11 mouse cellular contexts compared by ENCODE assay signal in the genomic region with DNA sequence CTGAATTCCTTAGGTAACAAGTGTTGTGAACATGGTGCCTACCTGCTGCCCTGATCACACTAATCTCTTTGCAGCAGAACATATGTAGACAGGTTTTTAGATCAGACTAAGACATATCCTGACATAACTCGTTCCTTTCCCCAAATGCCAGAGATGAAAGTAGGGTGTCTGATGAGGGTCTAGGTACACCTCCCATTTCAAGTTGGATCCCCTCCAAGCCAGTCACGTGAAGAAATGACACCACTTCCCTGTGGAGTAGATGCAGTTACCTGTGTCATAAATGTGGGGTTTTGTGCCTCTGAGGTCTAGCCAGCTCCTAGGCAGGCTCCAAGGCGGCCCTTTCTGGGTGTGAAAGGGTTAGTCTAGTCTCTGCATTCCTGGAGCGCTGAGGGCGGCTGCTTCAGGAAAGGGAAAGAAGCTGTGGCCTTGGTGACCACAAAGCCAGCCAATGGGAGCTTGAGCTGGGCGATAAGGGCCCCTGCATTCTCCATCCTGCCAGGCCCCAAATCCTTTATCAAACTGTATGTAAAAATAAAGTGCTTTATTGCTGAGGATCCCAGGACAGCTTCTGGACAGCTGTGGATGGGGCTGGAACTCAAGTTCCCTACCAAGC. TPM values are rescaled to one million over a fixed set of nuclear protein-coding genes. Genes with fewer than 3 reads are reported as not detected.
DNase-seq lines count a peak whose midpoint lies in the region; ATAC-seq and TF ChIP-seq lines count a peak whose summit lies in the region.
"Had no signal": no experiment of that assay in that cellular context is flagged by ENCODE, and none has a peak within 500 bp of the region (broad histone marks: within the 10 kb centered on the region; RNA-seq: fewer than 3 reads in every experiment).

No protein-coding gene starts in this region.

- H3K4me3 ChIP-seq in heart, adult 2 months = no peak overlapping the region
- H3K4me3 ChIP-seq in megakaryocyte, embryonic 14.5 days (replicated peaks) = peak overlapping the region; percentile 79
- no peak overlapping the region for H3K4me3 ChIP-seq in stomach, embryonic 15.5 days (replicated peaks)
- H3K4me3 ChIP-seq: embryonic facial prominence, embryonic 15.5 days; limb, embryonic 15.5 days had no signal

- ATAC-seq in megakaryocyte, adult 5-6 weeks (ENCODE audit: poor library complexity, severe bottlenecking) = no peak
- ATAC-seq in hematopoietic stem cell, adult 5-6 weeks (replicated peaks in 1 of 2; ENCODE audit: insufficient read depth in 1 of 2, low FRiP score in 2 of 2, low TSS enrichment in 1 of 2, low read depth in 1 of 2, poor library complexity in 2 of 2, severe bottlenecking in 2 of 2) = peak; percentile 23 to 47; a peak in 1 of 4 replicates
- peak; percentile 54 for ATAC-seq in stomach, embryonic 15.5 days (ENCODE audit: insufficient read depth, low FRiP score, low read depth)

- no peak for TF ChIP-seq EP300 in heart, adult 2 months (IDR thresholded peaks at IDR 0.05; ENCODE audit: insufficient read depth, low read depth, low read length)

- no peaks in the 10 kb centered on the region for H3K27me3 ChIP-seq in heart, adult 2 months (ENCODE audit: control insufficient read depth, insufficient read depth, low read length)
- H3K27me3 ChIP-seq in megakaryocyte, embryonic 14.5 days (replicated peaks) = peaks cover 2% of the 10 kb centered on the region
- no peaks in the 10 kb centered on the region for H3K27me3 ChIP-seq in stomach, embryonic 15.5 days (replicated peaks)
- H3K27me3 ChIP-seq: embryonic facial prominence, embryonic 15.5 days; limb, embryonic 15.5 days had no signal

- WGBS in heart, adult 2 months = 6% methylated on average over 6 of the region's 6 CpGs
- 12% methylated on average over 6 of the region's 6 CpGs for WGBS in stomach, embryonic 15.5 days

- no peak for TF ChIP-seq CTCF in heart, adult 2 months (IDR thresholded peaks at IDR 0.05)

- no peak overlapping the region for H3K27ac ChIP-seq in heart, adult 2 months
- H3K27ac ChIP-seq in stomach, embryonic 15.5 days = no peak overlapping the region
- H3K27ac ChIP-seq: embryonic facial prominence, embryonic 15.5 days; limb, embryonic 15.5 days had no signal

- intact Hi-C loops in heart, adult 2 months (cut with DNase I) = no loop called here

- peak; percentile 93 for DNase-seq in heart, adult 11 months
- DNase-seq in heart, adult 2 months = no peak
- DNase-seq in urinary bladder, adult 18-20 months (ENCODE audit: low spot score in 2 of 2) = no peak
- DNase-seq in T-cell, adult 2 months (ENCODE audit: low spot score) = no peak

- no peaks in the 10 kb centered on the region; the same call in 1 of the 2 replicates for H3K9me3 ChIP-seq in megakaryocyte, embryonic 14.5 days
- H3K9me3 ChIP-seq in stomach, embryonic 15.5 days = no peaks in the 10 kb centered on the region
- H3K9me3 ChIP-seq: embryonic facial prominence, embryonic 15.5 days; limb, embryonic 15.5 days had no signal

- no peak overlapping the region for H3K9ac ChIP-seq in heart, adult 2 months (ENCODE audit: low read depth, low read length)
- no peak overlapping the region for H3K9ac ChIP-seq in stomach, embryonic 15.5 days
- H3K9ac ChIP-seq: embryonic facial prominence, embryonic 15.5 days; limb, embryonic 15.5 days had no signal

- peak overlapping the region; percentile 11 for H3K4me2 ChIP-seq in stomach, embryonic 15.5 days
- H3K4me2 ChIP-seq: embryonic facial prominence, embryonic 15.5 days; limb, embryonic 15.5 days had no signal

- TF ChIP-seq POLR2A in heart, adult 2 months (IDR thresholded peaks at IDR 0.05; ENCODE audit: insufficient read depth, low read depth, low read length) = no peak

- H3K79me2 ChIP-seq in heart, adult 2 months (replicated peaks; ENCODE audit: control insufficient read depth, insufficient read depth, low read length) = no peaks in the 10 kb centered on the region

- no peaks in the 10 kb centered on the region for H3K36me3 ChIP-seq in heart, adult 2 months (ENCODE audit: control insufficient read depth, insufficient read depth, low read length)
- peaks cover 50% of the 10 kb centered on the region for H3K36me3 ChIP-seq in megakaryocyte, embryonic 14.5 days (replicated peaks; ENCODE audit: low read length)
- peaks cover 16% of the 10 kb centered on the region for H3K36me3 ChIP-seq in stomach, embryonic 15.5 days

- H3K4me1 ChIP-seq in heart, adult 2 months (ENCODE audit: control insufficient read depth, insufficient read depth, low read length) = peaks cover 2% of the 10 kb centered on the region; the same call in 1 of the 2 replicates
- peaks cover 93% of the 10 kb centered on the region for H3K4me1 ChIP-seq in megakaryocyte, embryonic 14.5 days
- H3K4me1 ChIP-seq in stomach, embryonic 15.5 days = no peaks in the 10 kb centered on the region

RNA-seq across cellular contexts. Expression of a gene that starts 11.9 kb away (rescaled TPM):
- 100 to 1,000 TPM; 138 to 153 TPM for total RNA-seq in heart, adult 2 months (2021)
- polyA plus RNA-seq in heart, adult 2 months (2012; rRNA removed) = 74.5 and 85.8 TPM in 2 replicates
- polyA plus RNA-seq in megakaryocyte, embryonic 14.5 days (2012; ENCODE audit: insufficient read depth, low replicate concordance) = 21.3 and 90.4 TPM in 2 replicates
- 45.5 and 61.6 TPM in 2 replicates for total RNA-seq in megakaryocyte, adult 5-6 weeks (2015)
- 166 and 169 TPM in 2 replicates for total RNA-seq in megakaryocyte, adult 5-6 weeks (2017)
- total RNA-seq in hematopoietic stem cell, adult 5-6 weeks (2017) = 201 and 244 TPM in 2 replicates
- polyA plus RNA-seq in stomach, embryonic 15.5 days (2015; fragmentation: Nextera tagmentation; extraction: Ambion mirVana) = 206 and 228 TPM in 2 replicates

RNA-seq across cellular contexts. Expression of a gene that starts 12.2 kb away (rescaled TPM):
- total RNA-seq in heart, adult 2 months (2021) = 10 to 100 TPM; 23.2 to 25.5 TPM
- 23.3 and 39.7 TPM in 2 replicates for polyA plus RNA-seq in heart, adult 2 months (2012; rRNA removed)
- polyA plus RNA-seq in megakaryocyte, embryonic 14.5 days (2012; ENCODE audit: insufficient read depth, low replicate concordance) = 2.2 and 3.4 TPM in 2 replicates
- total RNA-seq in megakaryocyte, adult 5-6 weeks (2015) = 29.3 and 38.2 TPM in 2 replicates
- 26.4 and 30.9 TPM in 2 replicates for total RNA-seq in megakaryocyte, adult 5-6 weeks (2017)
- total RNA-seq in hematopoietic stem cell, adult 5-6 weeks (2017) = 28.5 and 35.4 TPM in 2 replicates
- polyA plus RNA-seq in stomach, embryonic 15.5 days (2015; fragmentation: Nextera tagmentation; extraction: Ambion mirVana) = 35.6 TPM in 2 replicates

RNA-seq across cellular contexts. Expression of a gene that starts 21.3 kb away (rescaled TPM):
- total RNA-seq in heart, adult 2 months (2021) = not detected
- 0.09 and 0.18 TPM in 2 replicates for polyA plus RNA-seq in heart, adult 2 months (2012; rRNA removed)
- polyA plus RNA-seq in megakaryocyte, embryonic 14.5 days (2012; ENCODE audit: insufficient read depth, low replicate concordance) = 0.04 TPM in 1 of 2 replicates, not detected in the other
- not detected in 2 replicates for total RNA-seq in megakaryocyte, adult 5-6 weeks (2015)
- total RNA-seq in megakaryocyte, adult 5-6 weeks (2017) = not detected in 2 replicates
- 1.2 TPM in 1 of 2 replicates, not detected in the other for total RNA-seq in hematopoietic stem cell, adult 5-6 weeks (2017)
- polyA plus RNA-seq in stomach, embryonic 15.5 days (2015; fragmentation: Nextera tagmentation; extraction: Ambion mirVana) = 0.44 and 0.54 TPM in 2 replicates
- total RNA-seq: neutrophil, adult 5-6 weeks had no signal

RNA-seq across cellular contexts. Expression of a gene that starts 39.7 kb away (rescaled TPM):
- under 1 TPM; 0.39 to 0.61 TPM for total RNA-seq in heart, adult 2 months (2021)
- 0.47 and 0.67 TPM in 2 replicates for polyA plus RNA-seq in heart, adult 2 months (2012; rRNA removed)
- polyA plus RNA-seq in megakaryocyte, embryonic 14.5 days (2012; ENCODE audit: insufficient read depth, low replicate concordance) = not detected in 2 replicates
- total RNA-seq in megakaryocyte, adult 5-6 weeks (2015) = 0.87 and 1.9 TPM in 2 replicates
- 0.45 and 0.81 TPM in 2 replicates for total RNA-seq in megakaryocyte, adult 5-6 weeks (2017)
- 3.5 TPM in 1 of 2 replicates, not detected in the other for total RNA-seq in hematopoietic stem cell, adult 5-6 weeks (2017)
- polyA plus RNA-seq in stomach, embryonic 15.5 days (2015; fragmentation: Nextera tagmentation; extraction: Ambion mirVana) = 0.37 and 0.59 TPM in 2 replicates
